Mouse (Mus musculus) kidney, postnatal 25 days (tissue): Measurements from ENCODE around the gene Ccdc89.

Experiments used
- DNase-seq, 2 experiments: peaks; one replicate each; pipeline ENCODE4 v3.0.0; 2021; ENCODE audit warnings: mixed read lengths in 2 of 2

The Ccdc89 gene

DNA sequence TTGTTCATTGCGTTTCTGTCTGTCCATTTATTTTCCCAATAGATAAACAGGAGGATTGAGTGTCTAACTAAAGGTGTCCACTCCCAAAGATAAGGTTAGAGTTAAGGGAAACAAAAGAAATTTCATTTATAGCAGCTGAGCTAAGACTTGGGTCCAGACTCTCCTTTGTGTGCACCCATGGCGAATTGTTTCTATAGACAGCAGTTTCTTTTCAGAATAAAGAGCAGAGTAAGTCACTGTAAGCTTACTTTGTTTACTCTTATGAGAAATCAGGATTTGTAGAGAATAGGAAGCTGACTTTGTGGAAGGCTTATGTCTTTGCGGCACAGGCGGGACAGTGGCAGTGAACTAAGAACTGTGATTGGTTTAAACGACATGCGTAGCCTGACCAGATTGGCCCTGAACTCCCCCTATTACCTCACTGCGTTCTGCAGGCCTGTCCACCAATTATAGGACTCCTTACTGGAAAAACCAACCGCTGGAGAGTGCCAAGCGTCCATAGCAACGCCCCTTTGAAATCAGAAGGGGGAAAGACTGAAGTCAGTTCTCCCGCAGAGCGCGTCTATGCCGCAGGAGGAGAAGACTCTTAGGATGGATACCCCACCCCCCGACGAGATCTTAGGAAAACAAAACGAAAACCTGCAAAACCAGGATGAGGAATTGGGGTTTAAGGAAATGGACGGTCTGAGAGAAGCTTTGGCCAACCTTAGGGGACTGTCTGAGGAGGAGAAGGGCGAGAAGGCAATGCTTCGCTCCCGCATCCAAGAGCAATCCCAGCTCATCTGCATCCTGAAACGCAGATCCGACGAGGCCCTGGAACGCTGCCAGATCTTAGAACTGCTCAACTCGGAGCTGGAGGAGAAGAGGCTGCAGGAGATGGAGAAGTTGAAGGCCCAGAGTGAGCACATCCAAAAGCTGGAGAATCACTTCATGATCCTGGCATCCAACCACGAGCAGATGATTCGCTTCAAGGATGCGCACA is at the start of gene Ccdc89:
Gene Ccdc89, plus strand, starts transcription at position 558 of the 982 bp plus-strand sequence.
- peak; percentile 86 to 92 for DNase-seq

GRCm38 (mm10) chr7:90384411-90384810 is 42.0 kb upstream of the Ccdc89 start:
- no peak for DNase-seq

- DNase-seq, result no peak
Measured at GRCm38 (mm10) chr7:90386885-90387459, 39.4 kb upstream of the Ccdc89 start.

- DNase-seq, result no peak
Measured at GRCm38 (mm10) chr7:90389765-90390164, 36.6 kb upstream of the Ccdc89 start.

GRCm38 (mm10) chr7:90395073-90395472 is 31.3 kb upstream of the Ccdc89 start:
- no peak for DNase-seq

DNA sequence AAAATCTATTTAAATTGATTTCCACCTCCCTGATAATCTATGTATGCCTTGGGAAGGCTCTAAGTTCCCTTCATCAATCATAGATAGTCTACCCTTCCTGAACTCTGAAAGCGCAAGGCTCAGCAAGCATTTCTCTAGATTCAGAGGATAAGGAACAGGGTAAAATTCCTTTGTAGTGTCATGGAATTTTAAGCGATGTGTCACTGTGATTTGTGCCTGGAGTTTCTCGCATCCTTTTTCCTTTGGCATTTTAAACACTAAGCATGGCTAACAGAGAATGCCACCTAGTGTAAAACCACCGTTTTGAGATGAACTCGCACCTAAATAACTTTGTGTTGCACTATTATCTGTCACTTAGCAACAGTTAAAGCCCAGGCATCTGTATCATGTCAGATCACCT is 30.4 kb upstream of the Ccdc89 start:
- DNase-seq, result no peak

- DNase-seq, result peak; percentile 58 to 77
Measured at GRCm38 (mm10) chr7:90409934-90410333, 16.4 kb upstream of the Ccdc89 start.

- DNase-seq, result no peak
Measured at GRCm38 (mm10) chr7:90427006-90427405, 629 bp downstream of the Ccdc89 start.

DNA sequence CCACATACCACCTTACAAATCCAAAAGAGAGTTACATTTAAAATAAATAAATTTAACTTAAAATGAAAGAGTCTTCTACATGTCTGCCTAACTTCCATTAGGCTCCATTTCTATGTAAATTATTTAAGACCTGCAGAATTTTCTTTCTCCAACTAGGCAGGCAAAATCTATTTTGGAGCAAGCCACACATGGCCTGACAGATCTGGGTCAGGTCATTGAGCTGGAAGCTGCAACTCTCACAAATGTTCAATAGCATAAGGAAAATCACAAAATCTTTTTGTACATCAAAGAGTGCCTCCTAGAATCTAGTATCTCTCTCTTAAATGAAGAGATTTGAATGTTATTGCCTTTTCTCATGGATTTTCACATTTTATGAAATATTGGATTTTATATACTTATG is 5.8 kb downstream of the Ccdc89 start:
- DNase-seq, result no peak

DNA sequence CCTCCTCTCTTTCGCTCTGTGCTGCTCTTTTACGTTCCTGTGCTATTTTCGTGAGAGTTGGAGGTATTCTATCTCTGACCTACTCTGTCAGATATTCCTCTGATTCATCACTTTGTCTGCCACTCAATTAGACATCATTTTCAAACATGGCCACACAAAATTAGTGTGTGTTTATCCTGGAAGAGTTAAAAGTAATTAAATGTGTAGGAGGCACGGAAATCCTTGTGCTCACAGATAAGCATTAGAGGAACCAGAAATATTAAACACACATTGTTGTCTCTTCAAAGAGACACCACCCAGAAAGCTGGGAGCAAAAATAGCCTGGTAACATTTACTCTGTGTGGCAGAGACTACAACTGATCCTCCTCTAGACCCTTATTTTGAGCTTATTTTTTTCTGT is 13.7 kb downstream of the Ccdc89 start:
- DNase-seq, result no peak

GRCm38 (mm10) chr7:90442070-90442469 is 15.7 kb downstream of the Ccdc89 start:
- DNase-seq, result no peak

DNA sequence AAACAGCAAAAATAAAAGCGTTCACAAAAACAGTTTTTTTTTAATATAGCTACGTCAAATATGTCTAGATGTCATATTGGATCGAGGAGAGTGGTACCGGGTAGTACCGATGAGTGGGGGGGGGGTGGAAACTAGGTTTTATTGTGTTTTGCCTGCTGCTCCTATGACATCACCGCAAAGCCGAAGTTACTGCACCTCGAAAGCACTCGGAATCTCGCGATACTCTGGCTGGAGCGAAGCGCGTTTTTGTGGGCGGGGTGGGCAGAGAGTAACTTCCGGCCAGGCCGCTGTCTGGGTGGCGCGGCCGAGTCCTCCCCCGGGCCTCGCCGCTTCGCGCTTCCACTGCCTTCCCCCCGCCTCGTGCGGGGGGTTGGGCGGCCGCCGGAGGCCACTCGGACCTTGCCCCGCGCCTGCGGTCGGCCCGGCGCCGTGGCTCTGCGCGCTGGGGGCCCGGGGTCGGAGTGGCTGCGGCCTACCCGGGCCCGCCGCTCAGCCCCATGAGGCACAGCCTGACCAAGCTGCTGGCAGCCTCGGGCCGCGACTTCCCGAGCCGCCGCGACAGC is 16.2 kb downstream of the Ccdc89 start, which contains the start of gene Crebzf:
Gene Crebzf, plus strand, starts transcription at position 212 of the 563 bp plus-strand sequence.
- DNase-seq, result peak; percentile 99

GRCm38 (mm10) chr7:90443101-90444091 is 17.0 kb downstream of the Ccdc89 start:
- peak; percentile 67 to 86 for DNase-seq

DNA sequence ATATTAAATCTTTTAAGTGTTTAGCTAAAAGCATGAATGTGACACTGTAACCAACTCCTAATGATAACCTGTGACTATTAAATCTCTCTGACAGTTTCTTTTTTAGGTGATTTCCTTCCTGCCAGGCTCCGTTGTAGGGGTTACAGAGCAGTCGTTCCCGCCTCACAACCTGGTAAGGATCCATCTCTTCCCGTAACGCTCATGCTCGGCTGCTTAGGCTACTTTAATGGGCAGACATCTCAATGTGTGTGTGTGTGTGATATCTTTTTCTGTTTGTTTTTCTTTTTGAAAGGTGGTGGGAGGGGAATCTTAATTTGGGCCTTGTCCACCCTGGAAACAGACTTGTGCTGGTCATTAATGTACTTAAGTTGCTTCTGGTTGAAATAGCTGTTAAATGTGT is 17.8 kb downstream of the Ccdc89 start:
- DNase-seq, result peak in 1 of 2 experiments; percentile 9

DNA sequence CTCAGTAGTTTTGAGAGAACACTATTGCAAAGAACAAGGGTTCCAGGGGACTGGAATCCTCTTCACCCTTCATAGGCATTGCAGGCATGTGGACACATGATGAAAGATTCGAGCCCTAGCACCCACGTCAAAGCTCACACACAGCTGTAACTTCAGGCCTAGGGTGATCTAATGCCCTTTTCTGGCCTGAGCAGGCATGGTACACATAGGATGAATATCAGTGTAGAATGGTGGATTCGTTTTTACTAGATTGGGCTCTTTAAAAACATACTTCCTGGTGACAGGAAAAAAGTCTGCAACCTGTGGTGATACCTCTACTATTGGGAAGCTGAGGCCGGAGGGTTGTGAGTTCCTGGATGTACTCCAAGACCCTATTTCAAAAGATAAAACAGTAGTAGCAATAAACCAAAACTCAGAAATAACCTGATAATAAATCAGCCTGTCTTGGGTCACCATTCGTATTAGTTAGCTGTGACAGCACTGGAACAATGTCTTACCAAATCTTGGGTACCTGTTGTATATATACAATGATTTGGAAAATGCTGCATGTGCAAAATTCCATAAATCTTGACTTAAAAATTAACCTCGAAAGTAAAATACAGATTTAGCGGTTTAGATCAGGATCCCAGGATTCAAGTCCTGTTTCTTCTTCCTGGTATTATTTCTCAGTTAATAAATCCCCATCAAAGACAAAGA is 29.9 kb downstream of the Ccdc89 start:
- DNase-seq, result no peak

DNA sequence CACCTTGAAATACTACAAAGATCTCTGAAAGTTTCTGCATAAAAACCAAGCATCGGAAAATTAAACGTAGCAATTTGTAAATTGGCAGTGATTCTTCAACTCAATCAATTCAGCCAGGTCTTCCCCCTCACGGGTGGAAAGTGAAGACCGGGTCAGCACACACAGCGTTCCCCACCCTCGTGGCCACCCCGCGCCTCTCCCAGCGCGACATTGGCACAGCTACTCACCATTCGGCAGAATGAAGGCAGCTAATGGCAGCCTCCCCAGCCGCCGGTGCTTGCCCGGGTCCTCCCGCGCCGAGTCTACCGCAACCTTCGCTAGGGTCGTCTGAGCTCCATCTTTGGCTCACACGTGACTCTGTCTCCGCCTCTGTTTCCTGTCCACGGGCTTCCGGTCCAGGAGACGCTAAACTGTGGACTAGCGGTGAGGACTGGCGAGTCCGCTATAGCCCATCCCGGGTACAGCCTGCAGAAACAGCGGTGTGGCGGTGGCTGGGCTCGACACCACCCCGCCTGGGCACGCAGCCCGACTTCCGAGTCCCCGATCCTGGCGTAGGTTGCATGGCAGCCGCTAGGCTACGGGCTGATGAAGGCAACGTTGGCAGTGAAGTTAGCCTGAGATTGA is 30.6 kb downstream of the Ccdc89 start, which contains the start of gene Tmem126a:
Gene Tmem126a, minus strand, starts transcription at position 385 of the 624 bp plus-strand sequence.
- DNase-seq, result peak; percentile 90 to 95

GRCm38 (mm10) chr7:90457517-90457916 is 31.1 kb downstream of the Ccdc89 start:
- DNase-seq, result peak in 1 of 2 experiments; percentile 36

- no peak for DNase-seq
Measured at GRCm38 (mm10) chr7:90460330-90460729, 34.0 kb downstream of the Ccdc89 start.

DNA sequence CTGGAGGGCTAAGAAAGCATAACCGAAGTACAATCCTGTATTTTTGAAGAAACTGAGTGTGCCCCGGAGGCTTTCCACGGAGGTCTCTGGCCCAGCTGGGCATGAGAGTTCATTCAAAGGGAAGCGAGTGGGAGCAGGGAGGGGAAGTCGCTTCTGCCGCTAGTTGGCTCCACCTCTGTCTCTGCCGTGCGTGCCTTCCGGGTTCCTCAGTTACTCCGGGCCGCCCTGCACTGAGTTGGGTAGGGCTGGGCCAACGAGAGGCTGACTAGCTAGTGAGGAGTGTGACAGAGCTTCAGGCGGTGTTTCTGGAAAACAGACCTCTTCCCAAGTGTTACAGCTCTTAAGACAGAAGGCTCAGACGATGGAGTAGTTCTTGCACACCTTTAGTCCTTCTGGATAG is 34.6 kb downstream of the Ccdc89 start:
- DNase-seq, result peak; percentile 49 to 68

GRCm38 (mm10) chr7:90461441-90461840 is 35.1 kb downstream of the Ccdc89 start:
- no peak for DNase-seq

DNA sequence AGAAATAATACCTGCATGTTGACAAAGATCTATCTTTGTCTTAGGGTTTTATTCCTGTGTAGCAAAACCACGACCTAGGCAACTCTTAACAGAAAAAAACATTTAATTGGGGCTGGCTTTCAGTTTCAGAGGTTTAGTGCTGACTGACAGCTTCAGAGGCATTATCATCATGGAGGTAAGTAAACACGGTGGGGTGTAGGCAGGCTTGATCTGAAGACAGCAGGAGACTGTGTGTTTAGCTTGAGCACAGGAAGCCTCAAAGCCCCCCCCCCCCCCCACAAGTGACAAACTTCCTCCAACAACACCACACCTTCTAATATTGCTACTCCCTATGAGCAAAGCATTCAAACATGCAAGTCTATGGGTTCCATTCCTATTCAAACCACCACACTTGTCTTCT is 47.1 kb downstream of the Ccdc89 start:
- no peak for DNase-seq
